Mouse (Mus musculus): ENCODE results near the gene Pafah2. TPM values are rescaled to one million over a fixed set of nuclear protein-coding genes. Genes with fewer than 3 reads are reported as not detected.

Pafah2 gene
- polyA plus RNA-seq, 1 experiment from 2014 or later, result 10.7 TPM

DNA sequence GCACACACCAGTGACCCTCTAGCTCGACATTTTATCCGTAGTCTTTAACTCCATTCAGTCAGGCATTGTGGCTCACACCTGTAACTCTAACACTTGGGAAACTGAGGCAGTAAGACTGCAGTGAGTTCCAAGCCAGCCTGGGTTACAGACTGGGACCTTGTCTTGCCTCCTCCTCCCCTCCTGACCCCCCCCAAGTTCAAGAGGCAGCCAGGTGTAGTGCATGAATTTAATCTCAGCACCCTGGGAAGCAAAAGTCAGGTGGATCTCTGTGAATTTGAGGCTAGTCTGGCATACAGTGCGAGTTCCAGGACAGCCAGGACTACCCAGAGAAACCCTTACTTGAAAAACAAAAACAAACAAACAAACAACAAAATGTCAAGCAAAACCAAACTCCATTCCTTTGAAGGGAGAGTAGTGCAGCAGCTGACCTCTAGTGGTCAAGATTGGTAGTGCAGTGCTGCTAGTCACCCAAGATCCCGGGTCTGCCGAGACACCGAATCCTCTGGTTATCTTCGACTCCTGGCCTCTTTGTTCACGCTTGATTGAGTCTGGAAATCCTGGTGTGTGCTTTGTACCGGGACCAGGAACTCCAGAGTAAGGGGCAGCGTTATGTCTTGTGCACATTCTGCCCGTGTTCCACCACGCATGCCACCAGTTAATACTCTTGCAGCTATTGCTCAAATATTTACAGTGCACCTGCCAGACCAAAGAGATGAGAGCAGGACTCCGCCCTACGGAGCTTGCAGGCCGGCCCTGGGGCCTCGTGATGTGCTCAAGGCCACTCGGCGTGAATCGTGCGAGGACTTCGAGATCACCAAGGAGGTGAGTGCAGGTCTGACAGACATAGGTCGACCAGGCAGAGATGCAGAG lies 39.3 kb upstream of the Pafah2 start:
- Histone ChIP-seq H3K27me3 (replicated peaks) (peaks cover 21% of the 10 kb centered on the region), H3K9ac (no peak overlapping the region), H3K4me3 (no peak overlapping the region), H3K4me2 (peak overlapping the region; percentile 33), H3K9me3 (replicated peaks) (no peaks in the 10 kb centered on the region), H3K27ac (ENCODE audit: poor library complexity, severe bottlenecking) (peak overlapping the region; percentile 64; the same call in 1 of the 2 replicates), H3K36me3 (no peaks in the 10 kb centered on the region), H3K4me1 (replicated peaks) (peaks cover 56% of the 10 kb centered on the region)
- WGBS, result 20% methylated on average over 22 of the region's 22 CpGs
- no peak for ATAC-seq (ENCODE audit: insufficient number of reproducible peaks, low FRiP score)

GRCm38 (mm10) chr4:134357461-134357771 lies 38.7 kb upstream of the Pafah2 start:
- Histone ChIP-seq H3K4me3 (no peak overlapping the region), H3K4me2 (peak overlapping the region; percentile 33; the same call in 1 of the 2 replicates), H3K4me1 (replicated peaks) (peaks cover 50% of the 10 kb centered on the region), H3K9me3 (replicated peaks) (no peaks in the 10 kb centered on the region), H3K27ac (ENCODE audit: poor library complexity, severe bottlenecking) (no peak overlapping the region), H3K9ac (no peak overlapping the region), H3K27me3 (replicated peaks) (peaks cover 21% of the 10 kb centered on the region), H3K36me3 (no peaks in the 10 kb centered on the region)
- no peak for ATAC-seq (ENCODE audit: insufficient number of reproducible peaks, low FRiP score)
- 40% methylated on average over 17 of the region's 17 CpGs for WGBS

GRCm38 (mm10) chr4:134359649-134360048 lies 36.5 kb upstream of the Pafah2 start:
- Histone ChIP-seq H3K4me2 (no peak overlapping the region), H3K9me3 (replicated peaks) (no peaks in the 10 kb centered on the region), H3K4me1 (replicated peaks) (peaks cover 42% of the 10 kb centered on the region), H3K27me3 (replicated peaks) (peaks cover 24% of the 10 kb centered on the region), H3K4me3 (no peak overlapping the region), H3K36me3 (no peaks in the 10 kb centered on the region), H3K27ac (ENCODE audit: poor library complexity, severe bottlenecking) (no peak overlapping the region), H3K9ac (no peak overlapping the region)
- ATAC-seq (ENCODE audit: insufficient number of reproducible peaks, low FRiP score), result no peak
- 80% methylated on average over 6 of the region's 6 CpGs for WGBS

DNA sequence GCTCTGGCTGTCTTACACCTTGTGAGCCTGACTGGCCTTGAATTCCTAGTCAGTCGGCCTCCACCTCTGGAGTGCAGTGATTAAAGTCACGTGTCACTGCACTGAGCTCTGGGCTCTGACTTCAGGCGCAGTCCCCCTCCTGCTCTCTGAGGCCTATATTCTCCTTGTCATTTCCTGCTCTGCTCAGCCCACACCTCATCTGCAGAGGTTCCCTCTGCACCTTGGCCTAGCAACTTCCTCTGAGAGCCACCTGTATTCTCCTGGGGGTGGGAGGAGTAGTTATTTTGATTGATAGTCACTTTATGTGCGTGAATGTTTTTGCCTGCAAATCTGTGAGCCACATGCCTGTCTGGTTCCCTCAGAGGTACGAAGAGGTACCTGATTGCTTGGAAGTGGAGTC lies 34.9 kb upstream of the Pafah2 start:
- WGBS, result 31% methylated on average over 5 of the region's 5 CpGs
- peak overlapping the region; percentile 52; the same call in 1 of the 2 replicates for H3K27ac ChIP-seq (ENCODE audit: poor library complexity, severe bottlenecking)
- no peak overlapping the region for H3K4me3 ChIP-seq
- no peak for ATAC-seq (ENCODE audit: insufficient number of reproducible peaks, low FRiP score)
- 0 out of 2 replicates have a peak overlapping the region, but pooled peaks have one; percentile 21 for H3K9ac ChIP-seq
- peaks cover 37% of the 10 kb centered on the region for H3K27me3 ChIP-seq (replicated peaks)
- H3K36me3 ChIP-seq, result no peaks in the 10 kb centered on the region
- H3K4me1 ChIP-seq (replicated peaks), result peaks cover 27% of the 10 kb centered on the region
- no peak overlapping the region for H3K4me2 ChIP-seq
- H3K9me3 ChIP-seq (replicated peaks), result no peaks in the 10 kb centered on the region

DNA sequence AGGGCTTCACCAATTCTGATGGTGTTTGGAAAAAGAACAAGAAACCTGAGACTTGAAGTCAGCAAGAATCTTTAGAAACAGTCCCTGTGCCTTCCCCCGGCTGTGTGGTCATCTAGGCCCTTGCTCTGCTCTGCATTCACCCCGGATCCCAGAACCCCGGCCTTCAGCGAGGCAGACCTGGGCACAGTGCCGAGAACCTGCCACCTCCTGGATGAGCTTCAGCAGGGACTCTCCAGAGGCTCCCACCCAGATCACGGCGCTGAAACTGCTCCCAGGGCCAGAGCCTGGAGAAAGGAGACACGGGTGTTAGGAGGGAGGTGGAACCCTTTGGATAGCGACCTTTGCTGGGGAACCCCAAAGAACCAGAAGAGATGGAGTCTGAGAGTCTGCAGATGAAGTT lies 34.0 kb upstream of the Pafah2 start:
- no peak overlapping the region for H3K4me3 ChIP-seq
- H3K9me3 ChIP-seq (replicated peaks), result no peaks in the 10 kb centered on the region
- no peak overlapping the region for H3K27ac ChIP-seq (ENCODE audit: poor library complexity, severe bottlenecking)
- 48% methylated on average over 9 of the region's 9 CpGs for WGBS
- H3K27me3 ChIP-seq (replicated peaks), result peaks cover 39% of the 10 kb centered on the region
- no peaks in the 10 kb centered on the region for H3K36me3 ChIP-seq
- 0 out of 2 replicates have a peak overlapping the region, but pooled peaks have one; percentile 28 for H3K4me2 ChIP-seq
- no peak for ATAC-seq (ENCODE audit: insufficient number of reproducible peaks, low FRiP score)
- H3K4me1 ChIP-seq (replicated peaks), result peaks cover 19% of the 10 kb centered on the region
- H3K9ac ChIP-seq, result no peak overlapping the region

GRCm38 (mm10) chr4:134362586-134362985 lies 33.5 kb upstream of the Pafah2 start:
- Histone ChIP-seq H3K9me3 (replicated peaks) (no peaks in the 10 kb centered on the region), H3K27me3 (replicated peaks) (peaks cover 38% of the 10 kb centered on the region), H3K4me1 (replicated peaks) (peaks cover 16% of the 10 kb centered on the region), H3K36me3 (no peaks in the 10 kb centered on the region), H3K4me2 (0 out of 2 replicates have a peak overlapping the region, but pooled peaks have one; percentile 28), H3K4me3 (no peak overlapping the region), H3K27ac (ENCODE audit: poor library complexity, severe bottlenecking) (no peak overlapping the region), H3K9ac (no peak overlapping the region)
- 27% methylated on average over 9 of the region's 9 CpGs for WGBS
- peak; percentile 16; the same call in 1 of the 2 replicates for ATAC-seq (ENCODE audit: insufficient number of reproducible peaks, low FRiP score)

GRCm38 (mm10) chr4:134365280-134365679 lies 30.8 kb upstream of the Pafah2 start:
- WGBS, result 42% methylated on average over 5 of the region's 5 CpGs
- Histone ChIP-seq H3K4me2 (no peak overlapping the region), H3K36me3 (no peaks in the 10 kb centered on the region), H3K27ac (ENCODE audit: poor library complexity, severe bottlenecking) (no peak overlapping the region), H3K9me3 (replicated peaks) (no peaks in the 10 kb centered on the region), H3K4me1 (replicated peaks) (peaks cover 21% of the 10 kb centered on the region), H3K27me3 (replicated peaks) (peaks cover 42% of the 10 kb centered on the region), H3K9ac (no peak overlapping the region), H3K4me3 (no peak overlapping the region)
- ATAC-seq (ENCODE audit: insufficient number of reproducible peaks, low FRiP score), result no peak

DNA sequence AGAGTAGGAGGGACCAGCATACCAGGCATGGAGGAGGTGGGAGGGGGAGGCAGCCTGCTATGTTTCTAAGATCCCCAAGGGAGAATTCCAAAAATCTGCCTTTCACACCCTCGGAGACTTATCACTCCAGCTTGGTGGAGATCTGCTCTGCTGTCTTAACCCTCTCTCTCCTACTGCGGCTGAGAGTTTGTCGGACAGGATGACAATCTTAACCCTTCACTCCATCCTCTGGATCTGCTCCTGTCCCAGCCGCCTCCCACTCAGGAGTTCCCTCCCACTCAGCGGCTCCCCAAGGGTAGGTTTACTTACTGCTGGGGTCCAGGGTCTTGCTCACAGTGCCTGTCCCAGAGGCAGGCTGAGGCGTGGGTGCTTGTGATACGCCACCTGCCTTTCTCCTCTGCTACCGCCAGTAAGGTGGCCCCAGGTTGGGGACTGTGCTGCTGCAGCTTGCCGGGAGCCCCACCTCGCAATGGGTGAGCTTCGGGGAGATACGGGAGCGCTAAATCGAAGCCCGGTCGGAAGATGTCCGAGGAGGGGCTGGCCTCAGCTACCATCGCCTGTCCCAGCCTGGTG lies 25.4 kb upstream of the Pafah2 start:
- Histone ChIP-seq H3K4me2 (peak overlapping the region; percentile 73), H3K4me3 (peak overlapping the region; percentile 45), H3K9me3 (replicated peaks) (no peaks in the 10 kb centered on the region), H3K4me1 (replicated peaks) (peaks cover 24% of the 10 kb centered on the region), H3K27ac (ENCODE audit: poor library complexity, severe bottlenecking) (no peak overlapping the region), H3K36me3 (no peaks in the 10 kb centered on the region), H3K27me3 (replicated peaks) (peaks cover 52% of the 10 kb centered on the region), H3K9ac (peak overlapping the region; percentile 51)
- ATAC-seq (ENCODE audit: insufficient number of reproducible peaks, low FRiP score), result no peak
- under 1% methylated on average over 18 of the region's 18 CpGs for WGBS

DNA sequence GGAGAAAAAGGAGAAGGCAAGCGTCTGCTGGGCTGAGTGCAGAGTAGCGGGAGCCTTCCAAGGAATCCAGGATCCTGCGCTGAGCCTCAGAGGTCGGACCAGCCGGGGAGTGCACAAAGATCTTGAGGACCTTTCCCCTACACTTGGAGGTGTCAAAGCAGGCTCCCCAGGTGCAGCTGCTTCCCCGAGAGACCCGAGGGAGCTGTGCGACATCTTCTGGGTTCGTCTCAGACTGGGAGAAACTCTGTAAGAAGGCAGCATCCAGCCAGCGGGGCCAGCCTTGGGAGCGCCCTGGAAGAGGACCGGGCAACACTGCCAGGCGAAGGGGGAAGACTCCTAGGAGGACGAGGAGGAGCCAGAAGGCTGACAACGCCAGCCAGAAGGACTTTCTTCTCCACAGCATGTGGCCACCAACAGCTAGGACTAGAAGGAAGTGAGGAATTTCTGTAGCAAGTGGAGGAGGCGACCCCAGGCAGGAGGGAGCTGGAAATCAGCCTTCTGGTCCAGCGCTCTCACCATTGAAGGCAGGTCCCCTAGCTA lies 24.7 kb upstream of the Pafah2 start:
- ATAC-seq (ENCODE audit: insufficient number of reproducible peaks, low FRiP score), result no peak
- H3K27ac ChIP-seq (ENCODE audit: poor library complexity, severe bottlenecking), result no peak overlapping the region

DNA sequence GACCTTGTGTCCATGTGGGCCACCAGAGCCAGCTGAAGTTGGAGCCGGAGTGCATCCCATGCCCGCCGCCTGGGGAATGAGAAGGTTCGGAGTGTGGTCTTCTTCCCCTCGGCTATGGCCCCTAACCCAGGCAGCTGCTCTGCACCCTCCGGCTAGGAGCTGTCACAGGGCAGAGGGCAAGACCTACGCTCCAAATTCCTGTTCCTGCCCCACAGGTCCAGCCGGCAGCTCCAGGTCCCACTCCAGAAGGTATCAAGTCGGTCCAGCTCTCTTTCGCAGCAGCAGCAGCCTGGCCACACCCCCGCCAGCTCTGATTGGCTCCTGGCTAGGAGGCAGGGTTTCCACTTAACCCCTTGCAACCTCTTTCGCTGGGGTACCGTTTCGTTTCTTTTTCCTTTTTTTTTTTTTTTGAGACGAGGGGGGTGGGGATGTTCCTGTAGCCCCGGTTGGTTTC lies 23.8 kb upstream of the Pafah2 start:
- WGBS, result 0% methylated on average over 16 of the region's 16 CpGs
- Histone ChIP-seq H3K9ac (peak overlapping the region; percentile 51; the same call in 1 of the 2 replicates), H3K9me3 (replicated peaks) (no peaks in the 10 kb centered on the region), H3K36me3 (no peaks in the 10 kb centered on the region), H3K4me3 (peak overlapping the region; percentile 45), H3K4me1 (replicated peaks) (peaks cover 24% of the 10 kb centered on the region), H3K27me3 (replicated peaks) (peaks cover 44% of the 10 kb centered on the region), H3K27ac (ENCODE audit: poor library complexity, severe bottlenecking) (no peak overlapping the region), H3K4me2 (peak overlapping the region; percentile 73)
- ATAC-seq (ENCODE audit: insufficient number of reproducible peaks, low FRiP score), result peak; percentile 68; the same call in 1 of the 2 replicates

More for the DNA sequence above, 24.7 kb upstream of the Pafah2 start:
- 1% methylated on average over 17 of the region's 17 CpGs for WGBS
- Histone ChIP-seq H3K4me2 (peak overlapping the region; percentile 73), H3K4me3 (peak overlapping the region; percentile 45), H3K36me3 (no peaks in the 10 kb centered on the region), H3K27me3 (replicated peaks) (peaks cover 45% of the 10 kb centered on the region), H3K9ac (peak overlapping the region; percentile 51), H3K4me1 (replicated peaks) (peaks cover 24% of the 10 kb centered on the region), H3K9me3 (replicated peaks) (no peaks in the 10 kb centered on the region)

DNA sequence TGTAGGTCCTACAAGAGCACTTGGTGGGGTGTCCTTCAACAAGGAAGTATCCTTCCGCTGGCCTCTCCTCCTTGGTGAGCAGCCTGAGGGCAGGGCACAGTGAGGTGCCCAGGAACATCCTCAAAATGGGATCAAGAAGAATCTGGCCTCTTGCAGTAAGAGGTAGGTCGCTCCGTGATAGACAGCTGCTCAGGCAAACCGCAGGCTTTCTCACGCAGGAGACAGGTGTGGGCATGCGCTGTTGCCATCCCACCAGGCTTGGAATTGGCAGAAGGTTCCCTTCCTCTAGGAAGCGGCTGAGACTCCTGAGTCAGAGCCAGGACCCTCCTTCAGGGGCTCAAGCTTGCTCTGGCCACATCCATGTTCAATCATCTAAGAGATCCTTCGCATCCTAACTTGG lies 22.8 kb upstream of the Pafah2 start:
- WGBS, result 82% methylated on average over 8 of the region's 8 CpGs
- H3K27ac ChIP-seq (ENCODE audit: poor library complexity, severe bottlenecking), result no peak overlapping the region
- H3K4me1 ChIP-seq (replicated peaks), result peaks cover 28% of the 10 kb centered on the region
- H3K4me2 ChIP-seq, result no peak overlapping the region
- H3K4me3 ChIP-seq, result no peak overlapping the region
- no peaks in the 10 kb centered on the region for H3K36me3 ChIP-seq
- H3K9ac ChIP-seq, result no peak overlapping the region
- peaks cover 36% of the 10 kb centered on the region for H3K27me3 ChIP-seq (replicated peaks)
- no peak for ATAC-seq (ENCODE audit: insufficient number of reproducible peaks, low FRiP score)
- H3K9me3 ChIP-seq (replicated peaks), result no peaks in the 10 kb centered on the region

All from heart, embryonic 12.5 days (tissue).